Mouse (Mus musculus): ENCODE results near the gene Eif4a2. TPM values are rescaled to one million over a fixed set of nuclear protein-coding genes. Genes with fewer than 3 reads are reported as not detected.
A peak's percentile ranks its signal among the peaks of the same experiment; 100 is the strongest.
"Not testable (repeated sequence)": the region's sequence is repeated elsewhere in the genome, so short reads cannot be mapped to it uniquely, and the experiment has no call there.

Eif4a2 gene
- 203 and 205 TPM in 2 replicates for polyA plus RNA-seq (2015; fragmentation: Nextera tagmentation; extraction: Ambion mirVana)

- H3K9ac ChIP-seq (ENCODE audit: low read length), result peak within 1 kb of the TSS; percentile 96
- H3K27ac ChIP-seq (ENCODE audit: low read length), result peak within 1 kb of the TSS; percentile 96
- peaks cover 16% of the 10 kb centered on the region for H3K4me1 ChIP-seq (replicated peaks; ENCODE audit: control insufficient read depth, insufficient read depth, low read length)
- H3K9me3 ChIP-seq (ENCODE audit: control insufficient read depth, low read length), result no peaks in the 10 kb centered on the region
- H3K36me3 ChIP-seq (ENCODE audit: control insufficient read depth, insufficient read depth, low read length), result peaks cover 31% of the 10 kb centered on the region
- H3K4me2 ChIP-seq (ENCODE audit: low read depth, low read length), result peak within 1 kb of the TSS; percentile 90
- no peaks in the 10 kb centered on the region for H3K27me3 ChIP-seq (ENCODE audit: control insufficient read depth, insufficient read depth, low read depth, low read length)
- under 1% methylated on average over 71 of the region's 71 CpGs for WGBS
- peak; percentile 93 for ATAC-seq (ENCODE audit: low read depth)
- peak within 1 kb of the TSS; percentile 77 for H3K4me3 ChIP-seq (ENCODE audit: low read length)
Measured at GRCm38 (mm10) chr16:23107231-23107942, at the start of gene Eif4a2. Gene Eif4a2, plus strand, starts transcription at chr16:23107444.

- H3K4me2 ChIP-seq (ENCODE audit: low read depth, low read length); H3K4me3 ChIP-seq (ENCODE audit: low read length); H3K27me3 ChIP-seq (ENCODE audit: control insufficient read depth, insufficient read depth, low read depth, low read length); H3K9ac ChIP-seq (ENCODE audit: low read length); H3K9me3 ChIP-seq (ENCODE audit: control insufficient read depth, low read length); H3K36me3 ChIP-seq (ENCODE audit: control insufficient read depth, insufficient read depth, low read length); H3K4me1 ChIP-seq (replicated peaks; ENCODE audit: control insufficient read depth, insufficient read depth, low read length); ATAC-seq (ENCODE audit: low read depth); H3K27ac ChIP-seq (ENCODE audit: low read length): not testable (repeated sequence)
- WGBS, result 81% methylated on average over 1 of the region's 1 CpGs
Measured at GRCm38 (mm10) chr16:23057668-23058447, 49.4 kb upstream of the Eif4a2 start, which contains the start of gene Kng1. Gene Kng1, plus strand, starts transcription at chr16:23057865.

DNA sequence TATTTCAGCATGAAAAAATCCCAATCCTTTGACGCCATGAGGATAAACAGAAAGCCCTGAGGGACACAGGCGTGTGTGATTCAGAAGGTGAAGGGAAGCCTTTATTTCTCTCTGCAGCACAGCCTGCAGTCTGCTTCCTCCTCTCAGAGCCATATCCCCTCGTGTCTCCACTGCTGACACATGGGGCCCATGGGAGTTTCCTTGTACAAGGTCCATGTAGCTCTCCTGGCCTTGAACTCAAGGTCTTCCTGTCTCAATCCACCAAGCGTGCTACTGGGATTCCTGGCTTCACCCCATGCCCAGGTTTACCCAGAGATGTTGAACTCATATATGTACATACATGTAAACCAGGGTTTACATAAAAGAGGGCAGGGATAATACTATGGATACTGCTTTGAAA is 47.6 kb upstream of the Eif4a2 start:
- not testable (repeated sequence) for H3K27me3 ChIP-seq (ENCODE audit: control insufficient read depth, insufficient read depth, low read depth, low read length); H3K9ac ChIP-seq (ENCODE audit: low read length); H3K27ac ChIP-seq (ENCODE audit: low read length); H3K4me3 ChIP-seq (ENCODE audit: low read length); H3K36me3 ChIP-seq (ENCODE audit: control insufficient read depth, insufficient read depth, low read length); H3K4me1 ChIP-seq (replicated peaks; ENCODE audit: control insufficient read depth, insufficient read depth, low read length); H3K9me3 ChIP-seq (ENCODE audit: control insufficient read depth, low read length); H3K4me2 ChIP-seq (ENCODE audit: low read depth, low read length); ATAC-seq (ENCODE audit: low read depth)
- 55% methylated on average over 4 of the region's 4 CpGs for WGBS

GRCm38 (mm10) chr16:23060781-23061325 is 46.4 kb upstream of the Eif4a2 start:
- not testable (repeated sequence) for H3K36me3 ChIP-seq (ENCODE audit: control insufficient read depth, insufficient read depth, low read length); H3K9ac ChIP-seq (ENCODE audit: low read length); H3K4me1 ChIP-seq (replicated peaks; ENCODE audit: control insufficient read depth, insufficient read depth, low read length); H3K27ac ChIP-seq (ENCODE audit: low read length); ATAC-seq (ENCODE audit: low read depth); H3K27me3 ChIP-seq (ENCODE audit: control insufficient read depth, insufficient read depth, low read depth, low read length); H3K4me2 ChIP-seq (ENCODE audit: low read depth, low read length); H3K9me3 ChIP-seq (ENCODE audit: control insufficient read depth, low read length); H3K4me3 ChIP-seq (ENCODE audit: low read length)
- 75% methylated on average over 5 of the region's 5 CpGs for WGBS

GRCm38 (mm10) chr16:23077516-23077915 is 29.7 kb upstream of the Eif4a2 start:
- H3K4me1 ChIP-seq (replicated peaks; ENCODE audit: control insufficient read depth, insufficient read depth, low read length); H3K27ac ChIP-seq (ENCODE audit: low read length); H3K4me2 ChIP-seq (ENCODE audit: low read depth, low read length); H3K4me3 ChIP-seq (ENCODE audit: low read length); ATAC-seq (ENCODE audit: low read depth); H3K9me3 ChIP-seq (ENCODE audit: control insufficient read depth, low read length); H3K27me3 ChIP-seq (ENCODE audit: control insufficient read depth, insufficient read depth, low read depth, low read length); H3K36me3 ChIP-seq (ENCODE audit: control insufficient read depth, insufficient read depth, low read length); H3K9ac ChIP-seq (ENCODE audit: low read length): not testable (repeated sequence)
- 83% methylated on average over 6 of the region's 6 CpGs for WGBS

- H3K27me3 ChIP-seq (ENCODE audit: control insufficient read depth, insufficient read depth, low read depth, low read length), result not testable (repeated sequence)
- WGBS, result 63% methylated on average over 8 of the region's 8 CpGs
Measured at GRCm38 (mm10) chr16:23087159-23087558, 20.1 kb upstream of the Eif4a2 start.

GRCm38 (mm10) chr16:23087712-23088111 is 19.5 kb upstream of the Eif4a2 start:
- H3K9ac ChIP-seq (ENCODE audit: low read length); H3K4me1 ChIP-seq (replicated peaks; ENCODE audit: control insufficient read depth, insufficient read depth, low read length); H3K36me3 ChIP-seq (ENCODE audit: control insufficient read depth, insufficient read depth, low read length); H3K27me3 ChIP-seq (ENCODE audit: control insufficient read depth, insufficient read depth, low read depth, low read length); H3K4me3 ChIP-seq (ENCODE audit: low read length); H3K4me2 ChIP-seq (ENCODE audit: low read depth, low read length); H3K9me3 ChIP-seq (ENCODE audit: control insufficient read depth, low read length); H3K27ac ChIP-seq (ENCODE audit: low read length); ATAC-seq (ENCODE audit: low read depth): not testable (repeated sequence)
- 52% methylated on average over 4 of the region's 4 CpGs for WGBS

More at GRCm38 (mm10) chr16:23087159-23087558, 20.1 kb upstream of the Eif4a2 start:
- H3K9me3 ChIP-seq (ENCODE audit: control insufficient read depth, low read length); H3K36me3 ChIP-seq (ENCODE audit: control insufficient read depth, insufficient read depth, low read length); H3K4me1 ChIP-seq (replicated peaks; ENCODE audit: control insufficient read depth, insufficient read depth, low read length); H3K4me3 ChIP-seq (ENCODE audit: low read length); H3K27ac ChIP-seq (ENCODE audit: low read length); H3K9ac ChIP-seq (ENCODE audit: low read length); H3K4me2 ChIP-seq (ENCODE audit: low read depth, low read length); ATAC-seq (ENCODE audit: low read depth): not testable (repeated sequence)

GRCm38 (mm10) chr16:23088491-23088890 is 18.8 kb upstream of the Eif4a2 start:
- H3K4me1 ChIP-seq (replicated peaks; ENCODE audit: control insufficient read depth, insufficient read depth, low read length); H3K4me3 ChIP-seq (ENCODE audit: low read length); H3K4me2 ChIP-seq (ENCODE audit: low read depth, low read length); ATAC-seq (ENCODE audit: low read depth); H3K36me3 ChIP-seq (ENCODE audit: control insufficient read depth, insufficient read depth, low read length); H3K27ac ChIP-seq (ENCODE audit: low read length); H3K27me3 ChIP-seq (ENCODE audit: control insufficient read depth, insufficient read depth, low read depth, low read length); H3K9me3 ChIP-seq (ENCODE audit: control insufficient read depth, low read length); H3K9ac ChIP-seq (ENCODE audit: low read length): not testable (repeated sequence)
- WGBS, result 84% methylated on average over 1 of the region's 1 CpGs

- not testable (repeated sequence) for H3K27ac ChIP-seq (ENCODE audit: low read length)
Measured at GRCm38 (mm10) chr16:23091345-23091744, 15.9 kb upstream of the Eif4a2 start.

More at GRCm38 (mm10) chr16:23091345-23091744, 15.9 kb upstream of the Eif4a2 start:
- not testable (repeated sequence) for H3K36me3 ChIP-seq (ENCODE audit: control insufficient read depth, insufficient read depth, low read length); H3K4me1 ChIP-seq (replicated peaks; ENCODE audit: control insufficient read depth, insufficient read depth, low read length); H3K4me2 ChIP-seq (ENCODE audit: low read depth, low read length); H3K27me3 ChIP-seq (ENCODE audit: control insufficient read depth, insufficient read depth, low read depth, low read length); H3K9me3 ChIP-seq (ENCODE audit: control insufficient read depth, low read length); ATAC-seq (ENCODE audit: low read depth); H3K4me3 ChIP-seq (ENCODE audit: low read length); H3K9ac ChIP-seq (ENCODE audit: low read length)
